Mouse (Mus musculus) midbrain, embryonic 15.5 days (tissue): ENCODE measurements around the gene Magi1. TPM values are rescaled to one million over a fixed set of nuclear protein-coding genes. Genes with fewer than 3 reads are reported as not detected.

Experiments used
- ATAC-seq: fragments of 200-750 bp; cut with Nextera tagmentation; replicated peaks from 2 replicates; pipeline ENCODE4 v1.8.0; 2017; ENCODE audit warnings: moderate TSS enrichment
- H3K27ac ChIP-seq: fragments of 300-500 bp; sonication (generic); 2 replicates; pipeline ENCODE4 v1.5.1; 2015; ENCODE audit warnings: mild to moderate bottlenecking, inconsistent platforms
- H3K27me3 ChIP-seq: fragments of 300-500 bp; sonication (generic); replicated peaks from 2 replicates; pipeline ENCODE4 v1.6.1; 2015; ENCODE audit warnings: inconsistent platforms
- H3K36me3 ChIP-seq: fragments of 300-500 bp; sonication (generic); replicated peaks from 2 replicates; pipeline ENCODE4 v1.6.1; 2015; ENCODE audit warnings: inconsistent platforms
- H3K4me1 ChIP-seq: fragments of 300-500 bp; sonication (generic); 2 replicates; pipeline ENCODE4 v1.6.1; 2015; ENCODE audit warnings: inconsistent platforms
- H3K4me2 ChIP-seq: fragments of 300-500 bp; sonication (generic); 2 replicates; pipeline ENCODE4 v1.6.1; 2015; ENCODE audit warnings: inconsistent platforms, mild to moderate bottlenecking, moderate library complexity
- H3K4me3 ChIP-seq: fragments of 300-500 bp; sonication (generic); 2 replicates; pipeline ENCODE4 v1.5.1; 2015; ENCODE audit warnings: mild to moderate bottlenecking, inconsistent platforms
- H3K9ac ChIP-seq: fragments of 300-500 bp; sonication (generic); 2 replicates; pipeline ENCODE4 v1.6.1; 2015; ENCODE audit warnings: mild to moderate bottlenecking, inconsistent platforms
- H3K9me3 ChIP-seq: fragments of 300-500 bp; sonication (generic); 2 replicates; pipeline ENCODE4 v1.6.1; 2016; ENCODE audit warnings: inconsistent platforms
- WGBS: fragments of 180-500 bp; shearing (Covaris S2); methylation state at CpG from one replicate; pipeline ENCODE4 v1.1.7; 2015; ENCODE audit warnings: mixed read lengths; 5-methylcytosine and 5-hydroxymethylcytosine counted together
- polyA plus RNA-seq: library from polyadenylated mRNA; unstranded; fragments of >200 nt; fragmentation: Nextera tagmentation; extraction: Ambion mirVana; gene quantifications from 2 replicates; pipeline ENCODE4 v1.2.1, GENCODE M21; 2015

Magi1 gene
- polyA plus RNA-seq, 1 experiment from 2014 or later: 38.2 TPM

- 0 out of 2 replicates have a peak overlapping the region, but pooled peaks have one; percentile 12 for H3K27ac ChIP-seq
- WGBS: 23% methylated on average over 4 of the region's 4 CpGs
- H3K4me1 ChIP-seq: peaks cover 13% of the 10 kb centered on the region
- H3K4me2 ChIP-seq: no peak overlapping the region
- no peak overlapping the region for H3K9ac ChIP-seq
- H3K4me3 ChIP-seq: no peak overlapping the region
- ATAC-seq: no peak
- no peaks in the 10 kb centered on the region for H3K27me3 ChIP-seq
- no peaks in the 10 kb centered on the region for H3K9me3 ChIP-seq
- H3K36me3 ChIP-seq: 0 out of 2 replicates have a peak, but pooled peaks cover 4% of the 10 kb centered on the region
Measured at GRCm38 (mm10) chr6:93771081-93771480, 512.6 kb downstream of the Magi1 start.

GRCm38 (mm10) chr6:93770283-93771025 is 513.3 kb downstream of the Magi1 start:
- ATAC-seq: no peak
- Histone ChIP-seq H3K4me3 (no peak overlapping the region), H3K27me3 (no peaks in the 10 kb centered on the region), H3K4me2 (no peak overlapping the region), H3K36me3 (0 out of 2 replicates have a peak, but pooled peaks cover 4% of the 10 kb centered on the region), H3K4me1 (peaks cover 13% of the 10 kb centered on the region), H3K9me3 (no peaks in the 10 kb centered on the region), H3K9ac (no peak overlapping the region), H3K27ac (no peak overlapping the region)
- WGBS: 64% methylated on average over 5 of the region's 5 CpGs

- no peak overlapping the region; the same call in 1 of the 2 replicates for H3K9ac ChIP-seq
- no peak for ATAC-seq
- H3K36me3 ChIP-seq: peaks cover 6% of the 10 kb centered on the region
- WGBS: 53% methylated on average over 3 of the region's 3 CpGs
- H3K9me3 ChIP-seq: no peaks in the 10 kb centered on the region
- H3K4me3 ChIP-seq: no peak overlapping the region
- no peaks in the 10 kb centered on the region for H3K27me3 ChIP-seq
- no peak overlapping the region for H3K4me2 ChIP-seq
- H3K4me1 ChIP-seq: peaks cover 12% of the 10 kb centered on the region; the same call in 1 of the 2 replicates
- peak overlapping the region; percentile 53 for H3K27ac ChIP-seq
Measured at GRCm38 (mm10) chr6:93758114-93758513, 525.6 kb downstream of the Magi1 start.

- peaks cover 6% of the 10 kb centered on the region for H3K36me3 ChIP-seq
- H3K9me3 ChIP-seq: no peaks in the 10 kb centered on the region
- no peak overlapping the region for H3K4me2 ChIP-seq
- no peak overlapping the region; the same call in 1 of the 2 replicates for H3K9ac ChIP-seq
- peak; percentile 94 for ATAC-seq
- WGBS: 32% methylated on average over 11 of the region's 11 CpGs
- peak overlapping the region; percentile 53 for H3K27ac ChIP-seq
- H3K27me3 ChIP-seq: no peaks in the 10 kb centered on the region
- peaks cover 12% of the 10 kb centered on the region; the same call in 1 of the 2 replicates for H3K4me1 ChIP-seq
- no peak overlapping the region for H3K4me3 ChIP-seq
Measured at GRCm38 (mm10) chr6:93757353-93758087, 526.2 kb downstream of the Magi1 start.

DNA sequence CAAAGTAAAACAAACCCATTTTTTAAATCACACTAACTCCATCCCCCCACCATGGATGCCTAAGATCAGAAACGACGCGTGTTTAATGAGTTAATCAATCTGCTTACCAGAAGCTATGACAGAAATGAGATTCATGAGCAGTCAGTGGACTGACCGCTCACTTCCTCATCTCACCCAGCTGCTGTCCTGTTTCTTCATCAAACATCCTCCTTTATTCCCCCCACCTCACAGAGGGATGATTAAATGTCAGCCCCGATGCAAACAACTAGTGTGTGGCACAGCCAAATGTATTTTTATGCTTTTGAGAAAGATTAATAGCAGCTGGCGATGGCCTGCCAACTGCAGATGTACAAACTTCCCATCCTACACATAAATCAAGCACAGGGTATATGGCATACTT is 540.6 kb downstream of the Magi1 start:
- no peaks in the 10 kb centered on the region for H3K9me3 ChIP-seq
- H3K4me1 ChIP-seq: no peaks in the 10 kb centered on the region
- H3K27me3 ChIP-seq: no peaks in the 10 kb centered on the region
- H3K9ac ChIP-seq: no peak overlapping the region
- H3K36me3 ChIP-seq: peaks cover 13% of the 10 kb centered on the region; the same call in 1 of the 2 replicates
- no peak overlapping the region for H3K4me2 ChIP-seq
- no peak overlapping the region for H3K27ac ChIP-seq
- no peak for ATAC-seq
- no peak overlapping the region for H3K4me3 ChIP-seq
- WGBS: 64% methylated on average over 6 of the region's 6 CpGs

DNA sequence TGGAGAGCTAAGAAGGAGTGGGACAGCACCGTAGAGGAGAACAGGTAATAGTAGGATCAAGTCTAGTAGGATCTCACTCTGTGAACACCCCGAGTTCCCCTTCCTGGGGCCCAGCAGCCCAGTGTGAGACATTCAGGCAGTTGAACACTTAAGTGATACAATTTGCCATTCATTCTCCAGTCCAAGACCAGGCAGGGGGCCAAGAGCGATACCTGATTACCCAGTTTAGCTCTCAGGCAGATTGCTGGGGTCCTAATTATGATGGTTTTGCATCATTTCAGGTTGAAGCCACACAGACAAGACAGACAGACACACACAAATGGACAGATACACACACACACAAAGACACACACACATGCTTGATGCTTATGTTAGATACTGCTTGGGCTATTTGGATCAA is 543.9 kb downstream of the Magi1 start:
- ATAC-seq: no peak
- H3K4me3 ChIP-seq: no peak overlapping the region
- H3K27ac ChIP-seq: no peak overlapping the region
- no peak overlapping the region for H3K9ac ChIP-seq
- H3K9me3 ChIP-seq: no peaks in the 10 kb centered on the region
- H3K36me3 ChIP-seq: 0 out of 2 replicates have a peak, but pooled peaks cover 4% of the 10 kb centered on the region
- H3K4me1 ChIP-seq: no peaks in the 10 kb centered on the region
- H3K27me3 ChIP-seq: no peaks in the 10 kb centered on the region
- no peak overlapping the region for H3K4me2 ChIP-seq
- 90% methylated on average over 3 of the region's 3 CpGs for WGBS

DNA sequence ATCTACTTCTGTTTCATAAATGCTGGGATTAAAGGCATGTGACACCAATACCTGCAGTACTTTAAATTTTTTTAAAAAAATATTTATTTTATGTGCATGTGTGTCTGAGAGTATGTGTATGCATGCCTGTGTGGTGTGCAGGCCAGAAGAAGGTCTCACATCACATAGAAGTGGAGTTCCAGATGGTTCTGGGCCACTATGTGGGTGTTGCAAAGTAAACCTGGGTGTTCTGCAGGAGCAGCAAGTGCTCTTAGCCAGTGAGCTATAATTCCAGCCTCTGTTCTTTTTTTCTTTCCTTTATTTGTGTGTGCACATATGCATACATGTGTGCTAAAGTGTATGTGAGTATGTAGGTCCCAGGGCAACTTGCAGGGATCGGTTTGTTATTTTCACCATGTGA is 546.6 kb downstream of the Magi1 start:
- WGBS: 92% methylated on average over 1 of the region's 1 CpGs
- H3K27ac ChIP-seq: no peak overlapping the region
- H3K4me2 ChIP-seq: no peak overlapping the region
- H3K9ac ChIP-seq: no peak overlapping the region
- no peak overlapping the region for H3K4me3 ChIP-seq
- no peaks in the 10 kb centered on the region for H3K27me3 ChIP-seq
- ATAC-seq: no peak
- H3K36me3 ChIP-seq: no peaks in the 10 kb centered on the region
- H3K4me1 ChIP-seq: no peaks in the 10 kb centered on the region
- no peaks in the 10 kb centered on the region for H3K9me3 ChIP-seq

- WGBS: 93% methylated on average over 3 of the region's 3 CpGs
- no peaks in the 10 kb centered on the region for H3K4me1 ChIP-seq
- no peaks in the 10 kb centered on the region for H3K36me3 ChIP-seq
- no peak overlapping the region for H3K4me3 ChIP-seq
- no peak for ATAC-seq
- no peak overlapping the region for H3K27ac ChIP-seq
- H3K4me2 ChIP-seq: no peak overlapping the region
- no peaks in the 10 kb centered on the region for H3K27me3 ChIP-seq
- no peaks in the 10 kb centered on the region for H3K9me3 ChIP-seq
- H3K9ac ChIP-seq: no peak overlapping the region
Measured at GRCm38 (mm10) chr6:93736071-93736470, 547.6 kb downstream of the Magi1 start.

DNA sequence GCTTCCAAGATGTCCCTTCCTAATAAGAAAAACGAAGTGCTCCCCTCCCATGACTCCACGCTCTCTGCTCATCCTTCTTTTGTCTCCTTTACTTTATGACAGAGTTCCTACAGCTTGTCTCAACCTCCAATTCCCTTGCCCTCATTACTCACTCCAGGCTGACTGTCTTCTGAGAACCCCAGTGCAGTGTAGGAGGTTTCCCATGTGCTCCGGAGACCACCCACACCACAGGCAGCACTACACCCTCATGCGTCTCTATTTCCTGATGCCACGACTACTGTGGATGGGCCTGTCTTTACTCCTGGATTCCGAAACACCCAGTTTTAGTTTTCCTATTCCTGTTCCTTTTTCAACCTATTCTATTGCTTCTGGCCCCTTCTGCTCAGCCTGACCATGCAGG is 549.9 kb downstream of the Magi1 start:
- Histone ChIP-seq H3K36me3 (no peaks in the 10 kb centered on the region), H3K4me1 (no peaks in the 10 kb centered on the region; the same call in 1 of the 2 replicates), H3K9me3 (no peaks in the 10 kb centered on the region), H3K27me3 (no peaks in the 10 kb centered on the region), H3K27ac (no peak overlapping the region), H3K4me2 (no peak overlapping the region), H3K4me3 (no peak overlapping the region), H3K9ac (no peak overlapping the region)
- WGBS: 92% methylated on average over 6 of the region's 6 CpGs
- no peak for ATAC-seq

- H3K36me3 ChIP-seq: no peaks in the 10 kb centered on the region
- H3K27ac ChIP-seq: no peak overlapping the region
- no peak for ATAC-seq
- no peaks in the 10 kb centered on the region for H3K9me3 ChIP-seq
- H3K9ac ChIP-seq: no peak overlapping the region
- no peak overlapping the region for H3K4me2 ChIP-seq
- WGBS: 71% methylated on average over 8 of the region's 8 CpGs
- H3K4me1 ChIP-seq: peaks cover 13% of the 10 kb centered on the region; the same call in 1 of the 2 replicates
- no peaks in the 10 kb centered on the region for H3K27me3 ChIP-seq
- no peak overlapping the region for H3K4me3 ChIP-seq
Measured at GRCm38 (mm10) chr6:93729702-93730101, 554.0 kb downstream of the Magi1 start.

GRCm38 (mm10) chr6:93728791-93729190 is 554.9 kb downstream of the Magi1 start:
- Histone ChIP-seq H3K36me3 (no peaks in the 10 kb centered on the region), H3K4me3 (no peak overlapping the region), H3K27me3 (no peaks in the 10 kb centered on the region), H3K4me1 (peaks cover 13% of the 10 kb centered on the region; the same call in 1 of the 2 replicates), H3K9me3 (no peaks in the 10 kb centered on the region), H3K4me2 (no peak overlapping the region), H3K9ac (no peak overlapping the region), H3K27ac (no peak overlapping the region)
- no peak for ATAC-seq
- WGBS: 62% methylated on average over 4 of the region's 4 CpGs

- peaks cover 13% of the 10 kb centered on the region; the same call in 1 of the 2 replicates for H3K4me1 ChIP-seq
- no peak overlapping the region for H3K27ac ChIP-seq
- H3K4me2 ChIP-seq: no peak overlapping the region
- no peaks in the 10 kb centered on the region for H3K36me3 ChIP-seq
- no peak overlapping the region for H3K4me3 ChIP-seq
- H3K9ac ChIP-seq: no peak overlapping the region
- H3K27me3 ChIP-seq: no peaks in the 10 kb centered on the region
- ATAC-seq: no peak
- no peaks in the 10 kb centered on the region for H3K9me3 ChIP-seq
- 48% methylated on average over 15 of the region's 15 CpGs for WGBS
Measured at GRCm38 (mm10) chr6:93727630-93728178, 556.0 kb downstream of the Magi1 start.
